Mouse (Mus musculus): ENCODE measurements around the gene Naip2. TPM values are rescaled to one million over a fixed set of nuclear protein-coding genes. Genes with fewer than 3 reads are reported as not detected.
A peak's percentile ranks its signal among the peaks of the same experiment; 100 is the strongest.

Gene Naip2
- total RNA-seq, 2 experiments from 2014 or later: 0.48 to 0.49 TPM

DNA sequence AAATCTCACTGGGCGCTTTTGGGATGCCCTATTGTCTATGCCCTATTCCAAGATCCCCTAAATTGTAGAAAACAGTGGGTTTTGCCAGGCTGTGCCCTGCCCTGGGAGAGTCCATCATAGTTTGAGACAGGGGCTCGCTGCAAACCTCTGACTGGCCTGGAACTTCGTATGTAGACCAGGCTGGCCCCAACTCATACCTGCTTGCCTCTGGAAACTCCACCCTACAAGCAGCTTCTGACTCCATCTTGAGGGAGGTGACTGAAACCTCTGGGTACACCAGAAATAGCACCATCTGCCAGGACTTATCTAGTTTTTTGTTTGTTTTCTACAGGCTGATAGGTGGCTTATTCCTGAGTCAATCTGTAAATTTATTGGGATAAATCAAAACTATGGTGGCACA is 77.9 kb downstream of the Naip2 start:
- intact Hi-C loops (cut with DNase I): loop anchor here (2.0 kb wide), 1 partner anchor 15 kb away; the partner anchor contains the start of gene Serf1
- no peak for DNase-seq (ENCODE audit: low spot score)

DNA sequence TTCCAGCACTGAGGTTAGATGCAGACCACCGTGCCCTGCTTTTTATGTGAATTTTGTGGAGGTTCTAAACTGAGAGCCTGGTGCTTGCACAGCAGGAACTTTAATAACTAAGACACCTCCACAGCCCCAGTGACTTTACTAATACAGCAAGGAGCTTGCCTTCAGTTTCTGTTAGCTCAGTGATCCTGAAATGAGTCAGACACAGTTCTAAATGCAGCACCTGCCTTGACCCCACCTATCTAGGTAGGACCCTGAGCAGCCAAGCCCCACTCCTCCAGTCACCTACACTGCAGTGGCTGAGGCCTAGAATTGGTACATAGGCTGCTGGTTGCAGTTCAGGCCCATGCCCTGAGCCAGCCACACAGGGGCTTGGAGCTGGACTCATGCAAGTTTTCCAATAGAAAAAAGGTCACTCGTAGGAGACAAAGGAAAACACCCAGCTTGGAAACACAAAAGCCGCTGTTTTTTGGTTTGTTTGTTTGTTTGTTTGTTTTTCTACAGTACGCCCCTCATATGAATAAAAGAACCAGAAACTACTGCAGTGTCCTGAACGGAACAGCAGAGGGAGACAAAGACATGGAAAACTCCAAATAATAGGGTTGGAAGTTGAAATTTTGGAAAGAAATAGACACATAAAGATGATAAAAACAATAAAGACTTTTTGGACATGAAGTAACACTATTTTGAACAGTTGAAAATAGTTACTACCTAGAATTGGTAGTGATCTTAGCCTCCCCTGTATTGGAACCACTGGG is 89.5 kb downstream of the Naip2 start:
- DNase-seq (ENCODE audit: low spot score): no peak
- intact Hi-C loops (cut with DNase I): loop anchor here (5.0 to 10.0 kb wide), 2 partner anchors 280 to 542 kb away; partner anchors contain the start of genes Ak6, Rad17 and Taf9

DNA sequence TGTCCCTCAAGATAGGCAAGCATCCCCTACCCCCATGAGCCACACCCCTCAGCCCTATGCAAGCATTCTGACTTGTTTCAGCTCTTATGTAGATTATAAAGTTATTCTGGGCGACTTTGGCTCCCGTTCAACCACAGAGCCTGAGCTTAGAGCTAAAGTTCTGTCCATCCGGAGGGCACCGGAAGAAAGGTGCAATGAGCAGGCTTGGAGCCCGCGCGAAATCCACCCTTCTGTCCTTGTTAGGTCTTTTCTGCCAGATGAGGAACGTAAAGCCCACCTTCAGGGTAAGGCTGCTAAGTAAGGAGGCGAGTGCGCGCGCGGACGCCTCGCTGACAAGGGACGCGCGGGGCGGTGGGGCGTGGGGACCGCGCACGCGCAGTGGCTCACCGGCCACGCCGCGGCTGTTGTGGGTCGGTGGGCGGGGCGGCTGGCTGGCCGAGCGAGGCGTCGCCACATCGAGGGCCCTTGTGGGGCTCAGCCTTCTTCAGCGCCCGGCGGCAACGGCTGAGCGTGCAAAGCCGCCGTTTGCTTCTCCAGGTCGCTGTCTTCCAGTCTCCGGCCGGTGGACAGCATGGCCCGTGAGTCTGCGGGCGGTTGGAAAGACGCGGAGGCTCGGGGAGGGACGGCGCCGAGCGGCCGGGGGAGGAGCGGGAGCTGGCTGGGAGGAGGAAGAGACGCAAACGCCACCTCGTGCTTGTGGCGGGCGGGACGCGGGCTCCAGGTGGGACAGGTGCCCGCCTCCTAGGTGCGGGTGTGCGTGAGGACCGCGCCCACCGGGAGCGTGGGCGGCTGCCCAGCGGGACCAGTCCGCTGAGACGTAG is 94.0 kb downstream of the Naip2 start, which contains the start of gene Serf1:
Gene Serf1 (plus strand): TSS at position 361 of the 821 bp plus-strand sequence.
- intact Hi-C loops (cut with DNase I): loop anchor here (2.0 to 10.0 kb wide), 2 partner anchors 17 to 763 kb away; partner anchors contain the start of genes Mrps27, Ptcd2 and Smn1
- DNase-seq (ENCODE audit: low spot score): peak; percentile 63

DNA sequence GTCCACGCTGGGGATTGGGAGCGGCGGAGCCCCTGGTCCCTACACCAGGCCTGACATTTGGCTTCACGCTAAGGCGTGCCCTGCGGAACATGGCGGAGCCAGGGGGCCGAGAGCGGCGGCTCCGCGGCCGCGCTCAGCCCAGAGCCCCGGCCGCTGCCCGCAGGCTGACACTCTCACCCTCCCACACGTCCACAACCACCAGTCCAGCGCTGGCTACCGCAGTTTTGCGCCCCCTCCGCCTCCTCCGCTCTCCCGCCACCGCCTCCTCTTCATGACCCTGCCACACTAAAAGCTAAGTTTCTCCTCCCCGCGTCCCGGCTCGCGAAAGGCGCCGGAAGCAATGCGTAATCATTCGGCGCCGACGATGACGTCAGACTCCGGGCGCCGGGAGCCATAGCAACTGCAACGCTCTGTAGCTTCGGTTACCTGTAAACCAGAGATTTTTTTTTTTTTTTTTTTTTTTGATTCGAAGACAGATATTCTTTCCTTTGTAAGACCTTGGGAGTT is 98.1 kb downstream of the Naip2 start, which contains the start of gene Bdp1:
Gene Bdp1 (minus strand): TSS at position 323 of the 507 bp plus-strand sequence.
- intact Hi-C loops (cut with DNase I): loop anchor here (10.0 kb wide), 1 partner anchor 759 kb away; the partner anchor contains the start of genes Mrps27 and Ptcd2
- peak; percentile 85 for DNase-seq (ENCODE audit: low spot score)

DNA sequence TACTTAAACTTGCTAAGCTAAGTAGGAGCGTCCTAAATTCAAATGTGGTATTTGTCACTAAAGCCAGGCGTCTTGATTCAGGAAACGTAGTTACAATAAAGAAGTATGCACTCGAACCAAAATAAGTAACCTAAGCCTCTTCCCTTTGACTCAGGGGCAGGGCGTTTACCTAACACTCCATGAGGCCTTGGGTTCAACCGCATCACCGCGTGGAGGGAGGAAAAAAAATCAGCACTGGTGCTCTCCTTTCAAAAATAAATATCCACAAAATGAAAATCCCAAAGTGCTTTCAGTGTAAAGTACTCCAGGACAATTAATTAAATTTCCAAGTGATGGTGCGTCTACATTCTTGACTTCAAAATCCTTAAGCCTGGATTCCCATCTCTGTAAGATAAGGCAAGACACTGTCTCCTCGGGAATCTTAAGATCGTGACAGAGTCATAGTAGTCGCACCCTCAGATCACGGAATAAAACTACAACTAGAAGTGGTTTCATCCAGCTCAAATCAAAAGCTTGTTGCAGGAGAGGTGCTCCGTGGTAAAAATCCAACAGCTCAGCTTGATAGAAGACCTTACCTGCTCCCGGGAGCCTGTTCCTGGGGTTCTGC is 98.7 kb downstream of the Naip2 start:
- DNase-seq (ENCODE audit: low spot score): no peak
- intact Hi-C loops (cut with DNase I): loop anchor here (10.0 kb wide), 1 partner anchor 758 kb away; the partner anchor contains the start of genes Mrps27 and Ptcd2

DNA sequence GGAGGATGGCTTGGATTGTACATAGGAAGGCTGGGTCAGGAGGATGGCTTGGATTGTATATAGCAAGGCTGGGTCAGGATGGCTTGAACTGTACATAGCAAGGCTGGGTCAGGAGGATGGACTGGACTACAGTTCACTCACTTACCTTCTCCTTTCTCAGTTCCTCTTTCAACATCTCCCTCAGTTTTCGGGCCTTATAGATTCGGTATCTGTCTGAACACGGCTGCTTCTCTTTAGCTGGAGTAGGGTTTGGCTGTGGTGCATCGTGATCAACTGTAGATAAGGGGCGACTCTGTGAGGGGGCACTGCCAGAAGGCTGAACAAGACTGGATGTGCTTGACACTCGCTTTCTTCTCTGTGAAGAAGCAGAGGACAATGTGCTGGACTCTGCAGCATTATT is 103.1 kb downstream of the Naip2 start:
- intact Hi-C loops (cut with DNase I): no loop called here
- no peak for DNase-seq (ENCODE audit: low spot score)

Other genes with a start within 250 kb of the Naip2 start
- 10 to 100 TPM; 84.3 to 89.5 TPM for gene Mccc2, start 186.5 kb downstream of the Naip2 start, total RNA-seq (2021)
- 10 to 100 TPM; 25.3 to 29.3 TPM for gene Bdp1, start 98.0 kb downstream of the Naip2 start, total RNA-seq (2021)
- 1 to 10 TPM; 5.6 to 6.7 TPM for gene Serf1, start 94.1 kb downstream of the Naip2 start, total RNA-seq (2021)
- gene Smn1, start 77.2 kb downstream of the Naip2 start, total RNA-seq (2021): 10 to 100 TPM; 13.5 to 16.0 TPM
- under 1 TPM; 0.25 to 0.34 TPM for gene Naip5, start 44.2 kb upstream of the Naip2 start, total RNA-seq (2021)
- under 1 TPM; 0.11 to 0.21 TPM for gene Naip6, start 115.6 kb upstream of the Naip2 start, total RNA-seq (2021)